Mouse (Mus musculus): Measurements from ENCODE around the gene Crb3. TPM values are rescaled to one million over a fixed set of nuclear protein-coding genes. Genes with fewer than 3 reads are reported as not detected.
A peak's percentile ranks its signal among the peaks of the same experiment; 100 is the strongest.

Crb3 gene
- polyA plus RNA-seq, 1 experiment from 2014 or later = 74.9 TPM

- no peaks in the 10 kb centered on the region for H3K27me3 ChIP-seq (ENCODE audit: control insufficient read depth, insufficient read depth, low read length)
- H3K27ac ChIP-seq (replicated peaks) = no peak overlapping the region
- WGBS = 34% methylated on average over 5 of the region's 5 CpGs
- no peaks in the 10 kb centered on the region for H3K9me3 ChIP-seq (ENCODE audit: control insufficient read depth, low read length)
- ATAC-seq (ENCODE audit: low FRiP score, low TSS enrichment) (no peak), DNase-seq (ENCODE audit: low spot score) (no peak)
- H3K36me3 ChIP-seq (ENCODE audit: control insufficient read depth, insufficient read depth, low read length) = no peaks in the 10 kb centered on the region
- no peak overlapping the region for H3K4me3 ChIP-seq (ENCODE audit: low read depth, low read length)
- H3K4me2 ChIP-seq (replicated peaks; ENCODE audit: low read depth) = no peak overlapping the region
- H3K9ac ChIP-seq (ENCODE audit: low read length) = no peak overlapping the region
- TF ChIP-seq CTCF (IDR thresholded peaks at IDR 0.05; ENCODE audit: low read depth) (no peak), EP300 (optimal IDR thresholded peaks at IDR 0.05) (no peak)
- H3K4me1 ChIP-seq (replicated peaks; ENCODE audit: control insufficient read depth, insufficient read depth) = no peaks in the 10 kb centered on the region
Observed at GRCm38 (mm10) chr17:57108666-57109171, 49.8 kb downstream of the Crb3 start.

DNA sequence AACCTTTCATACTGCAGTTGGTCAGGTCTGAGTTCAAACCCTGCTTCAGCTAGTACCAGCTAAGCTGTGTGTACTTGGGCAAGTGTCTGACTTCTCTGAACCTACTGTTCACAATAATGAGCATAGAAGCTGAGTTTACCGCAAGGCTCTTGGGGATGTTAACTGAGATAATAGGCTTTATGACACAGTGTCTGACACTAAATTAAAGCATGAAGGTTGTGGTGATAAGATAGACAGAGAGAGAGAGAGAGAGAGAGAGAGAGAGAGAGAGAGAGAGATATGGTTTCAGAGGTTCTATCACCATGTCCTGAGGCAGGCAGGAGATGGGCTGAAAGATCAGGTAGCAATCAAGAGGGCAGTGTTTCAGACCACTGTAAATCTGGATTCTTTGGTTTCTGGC is 51.1 kb downstream of the Crb3 start:
- Histone ChIP-seq H3K27ac (replicated peaks) (no peak overlapping the region), H3K4me3 (ENCODE audit: low read depth, low read length) (no peak overlapping the region), H3K27me3 (ENCODE audit: control insufficient read depth, insufficient read depth, low read length) (no peaks in the 10 kb centered on the region), H3K4me1 (replicated peaks; ENCODE audit: control insufficient read depth, insufficient read depth) (no peaks in the 10 kb centered on the region), H3K9ac (ENCODE audit: low read length) (no peak overlapping the region), H3K36me3 (ENCODE audit: control insufficient read depth, insufficient read depth, low read length) (no peaks in the 10 kb centered on the region), H3K4me2 (replicated peaks; ENCODE audit: low read depth) (no peak overlapping the region), H3K9me3 (ENCODE audit: control insufficient read depth, low read length) (no peaks in the 10 kb centered on the region)
- TF ChIP-seq CTCF (IDR thresholded peaks at IDR 0.05; ENCODE audit: low read depth) (no peak), EP300 (optimal IDR thresholded peaks at IDR 0.05) (no peak)
- ATAC-seq (ENCODE audit: low FRiP score, low TSS enrichment) (no peak), DNase-seq (ENCODE audit: low spot score) (no peak)
- WGBS = 78% methylated on average over 1 of the region's 1 CpGs

DNA sequence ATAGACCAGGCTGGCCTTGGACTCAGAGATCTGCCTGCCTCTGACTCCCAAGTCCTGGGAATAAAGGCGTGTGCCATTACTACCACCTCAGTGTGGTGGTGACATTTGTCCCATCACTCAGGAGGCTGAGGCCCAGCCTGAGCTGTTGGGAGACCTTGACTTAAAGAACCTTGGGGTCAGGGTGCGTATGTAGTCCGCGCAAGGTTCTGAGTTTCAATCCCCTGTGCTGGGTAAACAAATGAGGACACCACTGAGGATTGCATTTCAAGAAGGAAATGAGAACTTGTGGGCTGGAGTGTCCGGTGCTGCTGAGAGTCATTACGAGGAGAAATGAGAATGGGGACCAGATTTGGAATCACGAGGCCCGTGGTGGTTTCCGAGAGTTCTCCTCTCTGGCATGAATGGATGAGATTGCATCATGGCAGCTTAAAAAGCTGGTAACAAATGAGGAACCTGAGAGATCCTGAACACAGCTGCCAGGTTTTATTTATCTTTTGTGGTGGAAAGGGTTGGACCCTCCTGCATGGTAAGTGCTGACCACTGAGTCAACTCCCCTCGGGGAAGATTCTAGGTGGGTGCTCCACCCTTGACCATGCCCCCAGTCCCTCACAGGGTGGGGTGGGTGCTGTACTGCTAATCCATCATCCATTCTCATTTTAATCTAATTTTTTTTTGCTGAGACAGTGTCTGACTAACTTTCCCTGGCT is 54.0 kb downstream of the Crb3 start:
- DNase-seq (ENCODE audit: low spot score) (no peak), ATAC-seq (ENCODE audit: low FRiP score, low TSS enrichment) (0 out of 2 replicates have a peak, but pooled peaks have one; percentile 45)
- Histone ChIP-seq H3K9me3 (ENCODE audit: control insufficient read depth, low read length) (no peaks in the 10 kb centered on the region), H3K4me3 (ENCODE audit: low read depth, low read length) (no peak overlapping the region), H3K9ac (ENCODE audit: low read length) (no peak overlapping the region), H3K27me3 (ENCODE audit: control insufficient read depth, insufficient read depth, low read length) (no peaks in the 10 kb centered on the region), H3K4me2 (replicated peaks; ENCODE audit: low read depth) (no peak overlapping the region), H3K27ac (replicated peaks) (no peak overlapping the region), H3K36me3 (ENCODE audit: control insufficient read depth, insufficient read depth, low read length) (no peaks in the 10 kb centered on the region), H3K4me1 (replicated peaks; ENCODE audit: control insufficient read depth, insufficient read depth) (no peaks in the 10 kb centered on the region)
- 72% methylated on average over 10 of the region's 10 CpGs for WGBS
- TF ChIP-seq CTCF (IDR thresholded peaks at IDR 0.05; ENCODE audit: low read depth) = no peak
- no peak for TF ChIP-seq EP300 (optimal IDR thresholded peaks at IDR 0.05)

Other genes starting within 250 kb of the Crb3 start
- gene Rfx2, start 228.1 kb upstream of the Crb3 start, polyA plus RNA-seq (2015; fragmentation: Nextera tagmentation; extraction: Ambion mirVana) = 3.2 and 3.3 TPM in 2 replicates
- 0.04 TPM in 1 of 2 replicates, not detected in the other for gene Acsbg2, start 184.7 kb upstream of the Crb3 start, polyA plus RNA-seq (2015; fragmentation: Nextera tagmentation; extraction: Ambion mirVana)
- 1.0 and 1.4 TPM in 2 replicates for gene 1700061G19Rik, start 183.6 kb upstream of the Crb3 start, polyA plus RNA-seq (2015; fragmentation: Nextera tagmentation; extraction: Ambion mirVana)
- 13.7 and 15.3 TPM in 2 replicates for gene Mllt1, start 123.7 kb upstream of the Crb3 start, polyA plus RNA-seq (2015; fragmentation: Nextera tagmentation; extraction: Ambion mirVana)
- 13.5 and 15.8 TPM in 2 replicates for gene Acer1, start 77.0 kb upstream of the Crb3 start, polyA plus RNA-seq (2015; fragmentation: Nextera tagmentation; extraction: Ambion mirVana)
- 87.0 and 88.6 TPM in 2 replicates for gene Clpp, start 68.8 kb upstream of the Crb3 start, polyA plus RNA-seq (2015; fragmentation: Nextera tagmentation; extraction: Ambion mirVana)
- gene Alkbh7, start 61.8 kb upstream of the Crb3 start, polyA plus RNA-seq (2015; fragmentation: Nextera tagmentation; extraction: Ambion mirVana) = 28.7 and 32.5 TPM in 2 replicates
- not detected in 2 replicates for gene Pspn, start 59.1 kb upstream of the Crb3 start, polyA plus RNA-seq (2015; fragmentation: Nextera tagmentation; extraction: Ambion mirVana)
- gene Gtf2f1, start 47.8 kb upstream of the Crb3 start, polyA plus RNA-seq (2015; fragmentation: Nextera tagmentation; extraction: Ambion mirVana) = 36.9 and 37.3 TPM in 2 replicates
- 0.33 and 0.45 TPM in 2 replicates for gene Gm17949, start 47.6 kb upstream of the Crb3 start, polyA plus RNA-seq (2015; fragmentation: Nextera tagmentation; extraction: Ambion mirVana)
- gene Khsrp, start 27.6 kb upstream of the Crb3 start, polyA plus RNA-seq (2015; fragmentation: Nextera tagmentation; extraction: Ambion mirVana) = 16.9 and 18.2 TPM in 2 replicates
- not detected in 2 replicates for gene Slc25a41, start 17.5 kb upstream of the Crb3 start, polyA plus RNA-seq (2015; fragmentation: Nextera tagmentation; extraction: Ambion mirVana)
- 3.1 and 4.2 TPM in 2 replicates for gene Slc25a23, start 758 bp downstream of the Crb3 start, polyA plus RNA-seq (2015; fragmentation: Nextera tagmentation; extraction: Ambion mirVana)
- 2.4 and 2.8 TPM in 2 replicates for gene Dennd1c, start 19.4 kb downstream of the Crb3 start, polyA plus RNA-seq (2015; fragmentation: Nextera tagmentation; extraction: Ambion mirVana)
- 9.5 and 11.5 TPM in 2 replicates for gene Tubb4a, start 28.7 kb downstream of the Crb3 start, polyA plus RNA-seq (2015; fragmentation: Nextera tagmentation; extraction: Ambion mirVana)
- 2.3 and 3.5 TPM in 2 replicates for gene Tnfsf9, start 46.2 kb downstream of the Crb3 start, polyA plus RNA-seq (2015; fragmentation: Nextera tagmentation; extraction: Ambion mirVana)
- gene Cd70, start 90.7 kb downstream of the Crb3 start, polyA plus RNA-seq (2015; fragmentation: Nextera tagmentation; extraction: Ambion mirVana) = 0.11 TPM in 1 of 2 replicates, not detected in the other
- 0.05 TPM in 1 of 2 replicates, not detected in the other for gene Tnfsf14, start 135.1 kb downstream of the Crb3 start, polyA plus RNA-seq (2015; fragmentation: Nextera tagmentation; extraction: Ambion mirVana)
- 9.3 and 9.8 TPM in 2 replicates for gene C3, start 169.0 kb downstream of the Crb3 start, polyA plus RNA-seq (2015; fragmentation: Nextera tagmentation; extraction: Ambion mirVana)
- 48.0 and 52.4 TPM in 2 replicates for gene Gpr108, start 189.3 kb downstream of the Crb3 start, polyA plus RNA-seq (2015; fragmentation: Nextera tagmentation; extraction: Ambion mirVana)
- gene Trip10, start 190.3 kb downstream of the Crb3 start, polyA plus RNA-seq (2015; fragmentation: Nextera tagmentation; extraction: Ambion mirVana) = 27.5 and 29.9 TPM in 2 replicates
- 1.4 and 1.6 TPM in 2 replicates for gene Vav1, start 220.0 kb downstream of the Crb3 start, polyA plus RNA-seq (2015; fragmentation: Nextera tagmentation; extraction: Ambion mirVana)